ENCODE assay signal across 8 mouse cellular contexts in the genomic region with DNA sequence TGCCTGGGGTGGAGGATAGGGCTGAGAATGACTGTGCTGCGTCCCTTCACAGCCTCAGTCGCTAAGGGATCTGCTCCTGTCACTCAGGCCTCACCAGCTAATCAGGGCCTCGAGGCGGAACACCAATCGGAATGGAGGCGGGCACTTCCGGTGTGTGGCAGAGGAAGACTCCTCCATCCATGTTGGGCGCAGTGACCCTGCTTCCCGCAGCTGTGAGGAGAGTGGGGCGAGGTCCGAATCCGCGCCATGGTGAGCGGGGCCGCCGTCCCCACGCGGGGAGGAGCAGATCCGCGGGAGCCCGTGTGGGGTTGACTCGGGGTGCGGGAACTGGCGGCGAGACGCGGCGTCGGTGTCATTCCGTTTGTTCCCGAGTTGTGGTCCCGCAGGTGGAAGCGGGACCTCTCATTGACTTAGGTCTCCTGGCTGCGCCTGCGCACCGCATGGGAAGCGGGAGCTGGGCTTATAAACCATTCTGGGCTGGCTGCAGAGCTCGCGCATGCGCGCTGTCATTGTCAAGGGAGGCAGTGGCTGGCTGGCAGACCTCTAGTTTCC. TPM values are rescaled to one million over a fixed set of nuclear protein-coding genes. Genes with fewer than 3 reads are reported as not detected.
A peak's percentile ranks its signal among the peaks of the same experiment; 100 is the strongest.
DNase-seq lines count a peak whose midpoint lies in the region; ATAC-seq lines count a peak whose summit lies in the region.

A gene (plus strand): TSS at position 164 of the 552 bp plus-strand sequence.

- peak; percentile 84 to 85 for DNase-seq in B cell, adult 2 months
- peak; percentile 98 for DNase-seq in brain, adult 2 months (ENCODE audit: low read depth, low spot score)
- DNase-seq in heart, embryonic 10.5 days (ENCODE audit: low spot score), result peak; percentile 95
- DNase-seq in liver, result peak; percentile 83
- peak; percentile 77 to 86 for DNase-seq in spleen, postnatal 4 days (ENCODE audit: low spot score in 2 of 2)

- peak within 1 kb of the TSS; percentile 70 for H3K4me2 ChIP-seq in kidney, embryonic 15.5 days

- peaks cover 16% of the 10 kb centered on the region for H3K9me3 ChIP-seq in heart, embryonic 10.5 days
- peaks cover 39% of the 10 kb centered on the region for H3K9me3 ChIP-seq in kidney, embryonic 15.5 days (replicated peaks)

- ATAC-seq in erythroblast, adult 5-6 weeks (replicated peaks; ENCODE audit: low FRiP score, poor library complexity, severe bottlenecking), result peak; percentile 70
- ATAC-seq in kidney, embryonic 15.5 days (replicated peaks; ENCODE audit: low FRiP score), result peak; percentile 99
- ATAC-seq in monocyte, adult 5-6 weeks (replicated peaks; ENCODE audit: insufficient number of reproducible peaks, low FRiP score, low TSS enrichment, poor library complexity, severe bottlenecking), result peak; percentile 97

- H3K36me3 ChIP-seq in heart, embryonic 10.5 days, result peaks cover 11% of the 10 kb centered on the region; the same call in 1 of the 2 replicates
- peaks cover 28% of the 10 kb centered on the region; the same call in 1 of the 2 replicates for H3K36me3 ChIP-seq in kidney, embryonic 15.5 days

- H3K4me3 ChIP-seq in heart, embryonic 10.5 days, result peak within 1 kb of the TSS; percentile 77
- H3K4me3 ChIP-seq in kidney, embryonic 15.5 days (replicated peaks), result peak within 1 kb of the TSS; percentile 83

- under 1% methylated on average over 41 of the region's 41 CpGs for WGBS in heart, embryonic 10.5 days
- 1% methylated on average over 41 of the region's 41 CpGs for WGBS in kidney, embryonic 15.5 days

- peak within 1 kb of the TSS; percentile 72 for H3K9ac ChIP-seq in kidney, embryonic 15.5 days

- H3K4me1 ChIP-seq in heart, embryonic 10.5 days, result no peaks in the 10 kb centered on the region
- H3K4me1 ChIP-seq in kidney, embryonic 15.5 days, result peaks cover 9% of the 10 kb centered on the region

- H3K27me3 ChIP-seq in heart, embryonic 10.5 days (ENCODE audit: insufficient read depth, poor library complexity, severe bottlenecking), result no peaks in the 10 kb centered on the region
- H3K27me3 ChIP-seq in kidney, embryonic 15.5 days, result no peaks in the 10 kb centered on the region

- H3K27ac ChIP-seq in heart, embryonic 10.5 days, result peak within 1 kb of the TSS; percentile 93
- peak within 1 kb of the TSS; percentile 91 for H3K27ac ChIP-seq in kidney, embryonic 15.5 days

RNA-seq across cellular contexts. Expression of the gene that starts here (rescaled TPM):
- 0.19 and 2.1 TPM in 2 replicates for total RNA-seq in erythroblast, adult 5-6 weeks (2015; ENCODE audit: low replicate concordance)
- 2.1 and 2.2 TPM in 2 replicates for total RNA-seq in erythroblast, adult 5-6 weeks (2017; ENCODE audit: low replicate concordance)
- polyA plus RNA-seq in heart, embryonic 10.5 days (2016; fragmentation: Nextera tagmentation; extraction: Ambion mirVana), result 3.7 and 4.2 TPM in 2 replicates
- polyA plus RNA-seq in kidney, embryonic 15.5 days (2015; fragmentation: Nextera tagmentation; extraction: Ambion mirVana), result 5.7 and 6.0 TPM in 2 replicates
- 4.5 to 10.8 TPM (median 6.6 TPM) in 3 replicates for total RNA-seq in monocyte, adult 5-6 weeks (2017)

Comparison
In these comparisons a context has a peak if more than half of its experiments do, and no peak if none do; other contexts are left out.
1. Peak in every context shown above with its lines: DNase-seq, ATAC-seq, H3K4me3 ChIP-seq and H3K27ac ChIP-seq.